Mouse (Mus musculus): ENCODE results near the gene Dppa5a. TPM values are rescaled to one million over a fixed set of nuclear protein-coding genes. Genes with fewer than 3 reads are reported as not detected.

Gene Dppa5a
- polyA plus RNA-seq, 1 experiment from 2014 or later: not detected

DNA sequence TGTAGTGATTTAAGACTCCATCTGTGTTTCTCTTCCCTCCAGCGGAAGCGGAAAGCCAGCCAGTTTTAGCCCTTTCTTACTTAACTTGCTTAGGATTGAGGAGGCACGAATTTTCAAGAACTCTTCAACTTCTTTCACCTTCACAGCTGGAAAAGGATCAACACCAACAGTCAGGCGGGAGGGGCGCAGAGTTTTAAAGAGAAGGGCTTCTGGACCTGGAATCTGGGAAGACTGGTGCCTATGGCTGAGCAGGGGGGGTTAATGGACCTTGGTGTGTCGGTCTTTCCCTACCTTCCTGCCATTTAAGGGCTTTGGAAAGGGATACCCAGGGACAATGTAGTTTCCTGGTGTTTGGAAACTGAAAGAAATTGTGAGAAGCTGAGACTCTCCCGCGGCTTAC lies 9.6 kb upstream of the Dppa5a start:
- H3K4me1 ChIP-seq: peaks cover 7% of the 10 kb centered on the region; the same call in 1 of the 2 replicates
- no peaks in the 10 kb centered on the region for H3K36me3 ChIP-seq
- no peak overlapping the region for H3K4me2 ChIP-seq
- 33% methylated on average over 8 of the region's 8 CpGs for WGBS (ENCODE audit: insufficient replicate concordance)
- ATAC-seq: no peak
- no peak overlapping the region for H3K9ac ChIP-seq
- H3K9me3 ChIP-seq (replicated peaks): no peaks in the 10 kb centered on the region
- peaks cover 53% of the 10 kb centered on the region for H3K27me3 ChIP-seq (replicated peaks)
- no peak overlapping the region for H3K4me3 ChIP-seq
- no peak overlapping the region for H3K27ac ChIP-seq

DNA sequence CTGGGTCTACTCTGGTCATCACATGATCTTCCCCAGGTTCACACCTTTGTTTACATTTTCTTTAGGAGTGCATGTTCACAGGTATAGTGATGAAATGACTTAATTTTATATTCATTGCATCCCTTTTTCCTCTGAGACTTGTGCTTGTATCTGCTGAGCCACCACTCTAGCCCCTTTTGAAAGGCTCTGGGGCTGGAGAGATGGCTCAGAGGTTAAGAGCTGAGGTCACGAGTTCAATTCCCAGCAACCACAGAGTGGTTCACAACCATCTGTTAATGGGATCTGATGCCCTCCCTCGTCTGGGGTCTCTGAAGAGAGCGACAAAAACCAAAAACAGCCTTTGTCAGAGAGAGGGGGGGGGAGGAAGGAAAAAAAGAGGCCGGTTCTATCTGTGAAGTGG lies 7.5 kb upstream of the Dppa5a start:
- no peak overlapping the region for H3K4me3 ChIP-seq
- no peaks in the 10 kb centered on the region for H3K9me3 ChIP-seq (replicated peaks)
- no peaks in the 10 kb centered on the region for H3K36me3 ChIP-seq
- no peak overlapping the region for H3K27ac ChIP-seq
- 63% methylated on average over 4 of the region's 4 CpGs for WGBS (ENCODE audit: insufficient replicate concordance)
- peaks cover 50% of the 10 kb centered on the region for H3K27me3 ChIP-seq (replicated peaks)
- no peak overlapping the region for H3K4me2 ChIP-seq
- peaks cover 7% of the 10 kb centered on the region; the same call in 1 of the 2 replicates for H3K4me1 ChIP-seq
- ATAC-seq: no peak
- H3K9ac ChIP-seq: no peak overlapping the region

DNA sequence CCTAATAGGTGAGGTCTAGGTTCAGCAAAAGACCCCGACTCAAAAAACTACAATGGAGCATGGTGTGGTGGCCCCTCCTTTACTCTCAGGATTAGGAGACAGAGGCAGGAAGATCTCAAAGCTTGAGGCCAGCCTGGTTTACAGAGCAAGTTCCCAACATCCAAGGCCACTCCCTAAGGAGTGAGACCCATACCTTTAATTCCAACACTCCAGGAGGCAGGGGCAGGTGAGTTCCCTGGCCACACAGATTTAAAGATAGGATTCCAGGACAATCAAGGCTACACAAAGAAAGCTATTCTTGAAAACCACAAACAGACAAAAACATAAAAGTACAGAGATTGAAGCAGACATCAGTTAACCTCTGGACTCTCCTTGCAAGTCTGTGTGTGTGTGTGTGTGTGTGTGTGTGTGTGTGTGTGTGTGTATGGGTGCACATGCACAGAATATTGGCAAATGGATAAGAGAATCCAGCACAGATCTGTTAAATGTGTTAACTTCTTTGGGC lies 7.0 kb upstream of the Dppa5a start:
- Histone ChIP-seq H3K4me2 (no peak overlapping the region), H3K36me3 (no peaks in the 10 kb centered on the region), H3K27me3 (replicated peaks) (peaks cover 44% of the 10 kb centered on the region), H3K27ac (no peak overlapping the region), H3K9me3 (replicated peaks) (no peaks in the 10 kb centered on the region), H3K4me3 (no peak overlapping the region), H3K9ac (no peak overlapping the region), H3K4me1 (peaks cover 7% of the 10 kb centered on the region; the same call in 1 of the 2 replicates)
- ATAC-seq: no peak
- WGBS (ENCODE audit: insufficient replicate concordance): 55% methylated on average over 1 of the region's 1 CpGs

DNA sequence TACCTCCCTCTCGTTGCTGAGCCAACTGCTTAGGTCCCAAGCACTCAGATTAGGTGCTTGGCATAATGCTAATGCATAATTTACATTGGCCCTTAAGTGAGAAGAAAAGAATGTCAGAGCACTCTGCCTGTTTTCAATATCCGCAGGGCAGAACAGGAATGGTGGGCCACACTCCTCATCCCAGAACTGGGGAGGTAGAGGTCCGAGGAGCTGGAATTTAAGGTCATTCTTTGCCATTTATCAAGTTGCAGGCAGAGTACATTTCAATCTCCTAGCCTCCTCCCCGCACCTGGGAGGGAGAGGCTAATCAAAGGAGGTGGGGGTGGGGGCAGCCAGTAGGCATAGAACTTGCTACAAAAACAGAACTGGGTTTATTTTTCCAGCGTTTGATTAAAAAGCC lies 6.4 kb upstream of the Dppa5a start:
- no peak overlapping the region for H3K4me3 ChIP-seq
- no peak for ATAC-seq
- H3K27ac ChIP-seq: no peak overlapping the region
- peaks cover 39% of the 10 kb centered on the region for H3K27me3 ChIP-seq (replicated peaks)
- WGBS (ENCODE audit: insufficient replicate concordance): 41% methylated on average over 5 of the region's 5 CpGs
- no peak overlapping the region for H3K4me2 ChIP-seq
- peaks cover 7% of the 10 kb centered on the region; the same call in 1 of the 2 replicates for H3K4me1 ChIP-seq
- H3K9me3 ChIP-seq (replicated peaks): no peaks in the 10 kb centered on the region
- no peaks in the 10 kb centered on the region for H3K36me3 ChIP-seq
- H3K9ac ChIP-seq: no peak overlapping the region

DNA sequence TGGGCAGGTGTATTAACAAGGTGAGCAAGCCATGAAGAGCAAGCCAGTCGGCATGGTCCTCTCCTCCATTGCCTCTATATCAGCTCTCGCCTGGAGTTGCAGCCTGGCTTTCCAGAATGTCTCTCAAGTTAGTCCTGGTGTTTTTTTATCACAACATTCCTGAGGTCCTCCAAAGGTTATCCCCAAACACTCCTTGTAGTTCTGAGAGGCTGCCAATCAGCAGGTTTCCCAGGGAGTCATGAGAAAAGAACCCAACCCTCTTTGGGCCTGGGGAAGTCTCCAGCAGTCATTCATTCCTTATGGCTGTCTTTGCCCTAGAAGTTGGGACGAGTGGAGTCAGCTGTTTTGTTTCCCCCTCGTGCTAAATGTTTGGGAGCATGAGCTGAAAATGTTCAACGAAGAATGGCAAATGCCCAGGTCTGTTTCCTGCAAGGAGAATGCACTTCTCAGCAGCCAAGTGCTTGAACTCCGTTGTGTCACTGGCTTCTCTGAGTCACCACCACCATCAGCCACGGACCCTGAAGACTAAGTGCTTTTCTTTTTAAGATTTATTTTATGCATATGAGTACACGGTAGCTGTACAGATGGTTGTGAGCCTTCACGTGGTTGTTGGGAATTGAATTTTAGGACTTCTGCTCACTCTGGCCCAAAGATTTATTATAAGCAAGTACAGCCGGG lies 5.0 kb upstream of the Dppa5a start:
- no peak for ATAC-seq
- H3K4me1 ChIP-seq: peaks cover 1% of the 10 kb centered on the region; the same call in 1 of the 2 replicates

DNA sequence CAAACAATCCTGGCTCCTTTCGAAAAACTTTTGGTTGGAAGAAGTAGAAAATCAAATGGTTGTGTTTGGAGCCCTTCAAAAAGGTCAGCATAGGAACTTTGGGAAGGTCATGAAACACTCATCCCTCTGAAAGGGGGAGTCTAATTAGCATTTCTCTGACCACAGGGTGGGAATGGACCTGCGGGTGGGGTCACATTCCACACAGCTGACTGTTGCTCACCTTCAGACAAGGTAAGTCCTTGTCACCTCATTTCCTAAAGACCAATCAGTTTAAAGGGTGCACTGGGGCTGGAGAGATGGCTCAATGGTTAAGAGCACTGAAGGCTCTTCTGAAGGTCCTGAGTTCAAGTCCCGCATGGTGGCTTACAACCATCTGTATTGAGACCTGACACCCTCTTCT lies 3.5 kb upstream of the Dppa5a start:
- Histone ChIP-seq H3K4me3 (no peak overlapping the region), H3K36me3 (no peaks in the 10 kb centered on the region), H3K27me3 (replicated peaks) (peaks cover 12% of the 10 kb centered on the region; the same call in 1 of the 2 replicates), H3K9ac (no peak overlapping the region), H3K4me2 (no peak overlapping the region), H3K27ac (no peak overlapping the region), H3K4me1 (no peaks in the 10 kb centered on the region), H3K9me3 (replicated peaks) (no peaks in the 10 kb centered on the region)
- no peak for ATAC-seq
- 75% methylated on average over 3 of the region's 3 CpGs for WGBS (ENCODE audit: insufficient replicate concordance)

More for the DNA sequence above, 5.0 kb upstream of the Dppa5a start:
- WGBS (ENCODE audit: insufficient replicate concordance): 62% methylated on average over 10 of the region's 10 CpGs
- H3K9ac ChIP-seq: no peak overlapping the region
- no peaks in the 10 kb centered on the region for H3K36me3 ChIP-seq
- no peaks in the 10 kb centered on the region for H3K9me3 ChIP-seq (replicated peaks)
- peaks cover 26% of the 10 kb centered on the region for H3K27me3 ChIP-seq (replicated peaks)
- no peak overlapping the region for H3K27ac ChIP-seq
- no peak overlapping the region for H3K4me3 ChIP-seq
- no peak overlapping the region for H3K4me2 ChIP-seq

DNA sequence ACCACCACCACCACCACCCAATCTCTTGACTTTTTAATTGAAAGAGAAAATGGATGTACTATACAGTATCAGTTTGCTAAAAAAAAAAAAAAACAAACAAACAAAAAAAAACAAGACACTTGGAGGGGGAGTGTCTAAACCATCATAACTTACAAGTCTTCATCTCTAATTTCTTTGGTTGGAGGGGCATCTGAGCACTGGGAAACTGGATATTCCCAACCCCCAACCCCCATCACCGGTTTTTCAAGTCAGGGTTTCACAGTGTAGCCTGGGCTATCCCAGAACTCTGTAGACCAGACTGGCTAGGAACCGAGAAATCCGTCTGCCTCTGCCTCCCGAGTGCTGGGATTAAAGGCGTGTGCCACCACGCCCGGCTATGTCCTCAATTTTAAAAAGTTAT lies 1.8 kb upstream of the Dppa5a start:
- Histone ChIP-seq H3K4me1 (peaks cover 3% of the 10 kb centered on the region; the same call in 1 of the 2 replicates), H3K36me3 (no peaks in the 10 kb centered on the region), H3K4me3 (no peak overlapping the region), H3K27ac (no peak overlapping the region), H3K9ac (no peak overlapping the region), H3K27me3 (replicated peaks) (peaks cover 9% of the 10 kb centered on the region; the same call in 1 of the 2 replicates), H3K9me3 (replicated peaks) (no peaks in the 10 kb centered on the region), H3K4me2 (no peak overlapping the region)
- WGBS (ENCODE audit: insufficient replicate concordance): 77% methylated on average over 7 of the region's 7 CpGs
- ATAC-seq: no peak

DNA sequence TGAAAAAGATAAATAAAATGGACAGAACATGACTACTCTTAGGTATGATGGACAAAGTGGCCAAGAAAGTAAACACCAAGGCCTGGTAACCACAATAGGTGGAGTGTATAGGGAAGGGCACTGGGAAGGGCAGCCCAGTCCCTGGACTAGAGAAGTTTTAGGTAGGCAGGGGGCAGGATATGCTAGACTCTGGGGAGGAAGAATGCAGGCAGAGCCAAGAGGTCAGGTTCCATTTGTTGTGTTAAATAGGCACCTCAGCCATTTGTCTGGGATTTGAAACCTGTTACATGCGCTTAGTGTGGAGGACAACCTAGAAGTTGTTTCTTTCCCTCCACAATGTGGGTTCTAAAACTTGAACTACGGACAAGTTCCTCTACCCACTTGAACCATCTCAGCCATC lies 1.4 kb upstream of the Dppa5a start:
- ATAC-seq: no peak
- H3K36me3 ChIP-seq: no peaks in the 10 kb centered on the region
- no peak overlapping the region for H3K9ac ChIP-seq
- H3K4me2 ChIP-seq: no peak overlapping the region
- WGBS (ENCODE audit: insufficient replicate concordance): 77% methylated on average over 2 of the region's 2 CpGs
- H3K4me1 ChIP-seq: peaks cover 3% of the 10 kb centered on the region; the same call in 1 of the 2 replicates
- no peaks in the 10 kb centered on the region for H3K9me3 ChIP-seq (replicated peaks)
- H3K4me3 ChIP-seq: no peak overlapping the region
- H3K27me3 ChIP-seq (replicated peaks): peaks cover 5% of the 10 kb centered on the region; the same call in 1 of the 2 replicates
- no peak overlapping the region for H3K27ac ChIP-seq

DNA sequence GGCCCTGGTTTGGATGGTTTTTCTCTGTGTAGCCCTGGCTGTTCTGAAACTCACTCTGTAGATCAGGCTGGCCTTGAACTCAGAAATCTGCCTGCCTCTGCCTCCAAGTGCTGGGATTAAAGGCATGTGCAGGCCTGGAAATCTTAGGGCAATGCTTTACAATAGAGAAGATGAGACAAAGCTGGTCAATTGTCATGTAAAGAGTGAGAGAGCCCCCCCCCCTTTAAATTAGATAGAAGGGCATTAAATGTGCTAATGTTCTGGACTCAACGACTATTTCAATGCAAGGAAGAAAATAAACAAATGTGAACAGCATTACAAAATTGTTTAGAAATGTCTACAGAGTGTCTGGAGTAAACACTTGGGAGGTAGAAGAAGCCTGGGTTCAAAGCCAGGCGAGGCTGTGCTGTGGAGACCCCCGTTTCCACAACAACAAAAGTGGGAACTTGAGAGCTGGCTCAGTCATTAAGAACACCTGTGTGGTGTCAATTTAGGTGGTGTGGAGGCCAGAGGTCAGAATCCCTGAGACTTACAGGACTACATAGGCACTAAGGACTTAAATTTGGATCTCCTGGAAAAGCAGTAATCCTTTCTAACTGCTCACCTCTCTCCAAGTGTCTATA lies 805 bp upstream of the Dppa5a start:
- no peak overlapping the region for H3K4me2 ChIP-seq
- WGBS (ENCODE audit: insufficient replicate concordance): 58% methylated on average over 3 of the region's 3 CpGs
- no peak overlapping the region for H3K9ac ChIP-seq
- no peaks in the 10 kb centered on the region for H3K27me3 ChIP-seq (replicated peaks)
- no peaks in the 10 kb centered on the region for H3K9me3 ChIP-seq (replicated peaks)
- H3K4me3 ChIP-seq: no peak overlapping the region
- H3K4me1 ChIP-seq: peaks cover 3% of the 10 kb centered on the region; the same call in 1 of the 2 replicates
- H3K27ac ChIP-seq: no peak overlapping the region
- no peaks in the 10 kb centered on the region for H3K36me3 ChIP-seq
- ATAC-seq: no peak

DNA sequence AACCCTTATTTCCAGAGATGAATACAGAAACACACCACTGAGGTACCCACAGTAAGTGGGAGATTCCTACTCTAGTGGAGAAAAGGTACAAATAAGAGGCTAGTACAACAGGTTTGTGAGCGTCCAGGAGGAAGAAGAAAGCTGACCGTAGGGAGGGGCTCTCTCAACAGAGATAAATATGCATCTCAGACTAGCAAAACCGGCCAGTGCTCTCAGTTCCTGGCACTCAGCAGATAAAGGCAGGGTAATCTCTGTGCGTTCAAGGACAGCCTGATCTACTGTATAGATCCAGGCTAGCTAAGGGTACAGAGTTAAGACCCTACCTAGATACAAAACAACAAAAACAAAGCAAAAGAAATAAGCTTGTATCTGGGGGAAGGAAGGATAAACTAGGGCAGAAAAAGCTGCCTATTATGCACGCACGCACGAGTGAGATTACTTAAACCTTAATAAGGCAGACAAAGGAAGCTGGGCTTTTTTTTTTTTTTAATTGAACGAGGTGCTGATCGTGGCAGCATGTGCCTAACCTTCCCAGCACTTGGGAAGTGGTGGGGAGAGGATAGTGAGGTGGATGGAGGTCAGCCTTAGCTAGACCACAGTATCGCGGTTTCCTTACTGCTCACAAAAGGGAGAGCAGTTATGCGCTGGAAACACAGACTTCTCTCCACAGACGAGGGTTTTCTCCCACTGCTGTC lies 2.0 kb downstream of the Dppa5a start:
- H3K27me3 ChIP-seq (replicated peaks): no peaks in the 10 kb centered on the region
- no peak for ATAC-seq
- 43% methylated on average over 13 of the region's 13 CpGs for WGBS (ENCODE audit: insufficient replicate concordance)
- H3K27ac ChIP-seq: no peak overlapping the region
- no peaks in the 10 kb centered on the region for H3K36me3 ChIP-seq
- no peak overlapping the region for H3K9ac ChIP-seq
- no peak overlapping the region for H3K4me2 ChIP-seq
- H3K9me3 ChIP-seq (replicated peaks): no peaks in the 10 kb centered on the region
- peaks cover 3% of the 10 kb centered on the region; the same call in 1 of the 2 replicates for H3K4me1 ChIP-seq
- no peak overlapping the region for H3K4me3 ChIP-seq

DNA sequence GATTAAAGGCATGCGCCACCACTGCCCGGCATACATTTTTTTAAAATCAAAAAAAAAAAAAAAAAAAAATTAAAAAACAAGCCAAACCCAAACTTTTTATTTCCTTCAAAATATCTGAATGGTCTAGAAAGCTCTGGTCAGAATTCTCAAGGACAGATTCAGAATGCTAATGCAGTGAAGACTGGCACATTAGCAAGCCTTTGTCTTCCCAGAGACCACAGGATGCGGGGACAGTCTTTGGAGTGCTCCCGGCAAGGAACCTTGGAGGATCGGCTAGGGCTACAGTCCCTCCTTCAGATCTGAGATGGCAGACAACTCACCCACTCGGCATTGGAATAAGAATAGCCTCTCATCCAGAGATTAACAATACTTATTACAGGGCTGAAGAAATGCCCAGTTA lies 3.3 kb downstream of the Dppa5a start:
- H3K36me3 ChIP-seq: no peaks in the 10 kb centered on the region
- WGBS (ENCODE audit: insufficient replicate concordance): 82% methylated on average over 6 of the region's 6 CpGs

DNA sequence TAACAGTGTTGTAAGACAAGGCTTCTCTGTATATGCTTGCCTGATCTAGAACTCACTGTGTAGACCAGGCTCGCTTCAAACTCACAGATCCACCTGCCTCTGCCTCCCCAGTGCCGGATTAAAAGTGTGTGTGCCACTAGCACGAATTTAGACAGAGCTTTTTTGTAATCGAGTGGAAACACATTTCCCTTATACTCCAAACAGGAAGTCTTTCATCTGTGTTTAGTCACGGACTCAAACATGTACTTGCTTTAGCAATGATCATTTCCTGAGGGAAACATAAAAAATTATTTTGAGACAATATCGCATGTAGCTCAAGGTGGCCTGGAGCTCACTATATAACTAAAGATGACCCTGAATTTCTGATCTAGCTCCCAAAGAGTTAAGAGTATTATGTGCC lies 4.6 kb downstream of the Dppa5a start:
- H3K27ac ChIP-seq: no peak overlapping the region
- no peaks in the 10 kb centered on the region for H3K27me3 ChIP-seq (replicated peaks)
- no peak overlapping the region for H3K9ac ChIP-seq
- no peaks in the 10 kb centered on the region for H3K9me3 ChIP-seq (replicated peaks)
- ATAC-seq: no peak
- no peak overlapping the region for H3K4me3 ChIP-seq
- WGBS (ENCODE audit: insufficient replicate concordance): 36% methylated on average over 6 of the region's 6 CpGs
- H3K36me3 ChIP-seq: no peaks in the 10 kb centered on the region
- H3K4me1 ChIP-seq: peaks cover 3% of the 10 kb centered on the region; the same call in 1 of the 2 replicates
- H3K4me2 ChIP-seq: no peak overlapping the region

More for the DNA sequence above, 3.3 kb downstream of the Dppa5a start:
- H3K27ac ChIP-seq: no peak overlapping the region
- H3K4me3 ChIP-seq: no peak overlapping the region
- H3K9me3 ChIP-seq (replicated peaks): no peaks in the 10 kb centered on the region
- no peak overlapping the region for H3K4me2 ChIP-seq
- no peaks in the 10 kb centered on the region for H3K27me3 ChIP-seq (replicated peaks)
- H3K4me1 ChIP-seq: peaks cover 3% of the 10 kb centered on the region; the same call in 1 of the 2 replicates
- H3K9ac ChIP-seq: no peak overlapping the region
- no peak for ATAC-seq

Measured in liver, embryonic 12.5 days (tissue).